Comparison of ENCODE assay signal across 9 mouse cellular contexts in genomic region chr13:49100417-49100816, GRCm38 (mm10). TPM values are rescaled to one million over a fixed set of nuclear protein-coding genes. Genes with fewer than 3 reads are reported as not detected.
DNase-seq lines count a peak whose midpoint lies in the region; ATAC-seq and TF ChIP-seq lines count a peak whose summit lies in the region.
"Had no signal": no experiment of that assay in that cellular context is flagged by ENCODE, and none has a peak within 500 bp of the region (broad histone marks: within the 10 kb centered on the region; RNA-seq: fewer than 3 reads in every experiment).

No protein-coding gene starts in this region.

- H3K4me2 ChIP-seq in midbrain, embryonic 14.5 days (ENCODE audit: low read length) = no peak overlapping the region

- H3K27me3 ChIP-seq in midbrain, embryonic 14.5 days (ENCODE audit: control insufficient read depth, insufficient read depth, low read length) = no peaks in the 10 kb centered on the region
- no peaks in the 10 kb centered on the region for H3K27me3 ChIP-seq in midbrain, embryonic 10.5 days (ENCODE audit: low read depth, poor library complexity, severe bottlenecking)

- H3K9me3 ChIP-seq in midbrain, embryonic 14.5 days (ENCODE audit: control insufficient read depth, low read length) = no peaks in the 10 kb centered on the region
- H3K9me3 ChIP-seq in midbrain, embryonic 10.5 days (replicated peaks) = no peaks in the 10 kb centered on the region

- H3K36me3 ChIP-seq in midbrain, embryonic 14.5 days (ENCODE audit: control insufficient read depth, insufficient read depth, low read length) = peaks cover 37% of the 10 kb centered on the region
- peaks cover 47% of the 10 kb centered on the region for H3K36me3 ChIP-seq in midbrain, embryonic 10.5 days

- H3K4me1 ChIP-seq in midbrain, embryonic 14.5 days (ENCODE audit: control insufficient read depth, insufficient read depth, low read length) = 0 out of 2 replicates have a peak, but pooled peaks cover 4% of the 10 kb centered on the region
- H3K4me1 ChIP-seq in midbrain, embryonic 10.5 days = peaks cover 8% of the 10 kb centered on the region
- no peaks in the 10 kb centered on the region; the same call in 1 of the 2 replicates for H3K4me1 ChIP-seq in lung, adult 2 months (ENCODE audit: control insufficient read depth, insufficient read depth, low read length)

- ATAC-seq in cerebellum, adult (ENCODE audit: insufficient number of reproducible peaks, low FRiP score, low TSS enrichment) = no peak
- ATAC-seq in midbrain, embryonic 14.5 days (ENCODE audit: low FRiP score, low TSS enrichment) = no peak; the same call in 1 of the 2 replicates

- WGBS in midbrain, embryonic 14.5 days = 81% methylated on average over 1 of the region's 1 CpGs
- 83% methylated on average over 1 of the region's 1 CpGs for WGBS in midbrain, embryonic 10.5 days
- 19% methylated on average over 1 of the region's 1 CpGs for WGBS in lung, adult 2 months

- TF ChIP-seq POLR2A in lung, adult 2 months (IDR thresholded peaks at IDR 0.05; ENCODE audit: borderline replicate concordance, extremely low read depth, low read depth, low read length) = no peak

- no peak for TF ChIP-seq CTCF in lung, adult 2 months (IDR thresholded peaks at IDR 0.05; ENCODE audit: insufficient read depth, low read length)

- DNase-seq in cerebellum, postnatal 10 days = peak; percentile 80 to 86
- peak; percentile 65 for DNase-seq in midbrain, embryonic 14.5 days
- DNase-seq in midbrain, embryonic 10.5 days (ENCODE audit: low spot score) = no peak
- DNase-seq in heart, postnatal 36 days = peak; percentile 50 to 51
- peak; percentile 22 for DNase-seq in lung, adult 2 months
- DNase-seq in right cerebral cortex, postnatal 4 days = peak; percentile 79
- no peak for DNase-seq in thymus, postnatal 36 days

- no peak overlapping the region for H3K4me3 ChIP-seq in midbrain, embryonic 14.5 days (replicated peaks; ENCODE audit: low read depth, low read length)
- no peak overlapping the region for H3K4me3 ChIP-seq in midbrain, embryonic 10.5 days
- no peak overlapping the region for H3K4me3 ChIP-seq in lung, adult 2 months (replicated peaks; ENCODE audit: extremely low read depth, low read depth, low read length)

- no peak overlapping the region for H3K27ac ChIP-seq in midbrain, embryonic 14.5 days (replicated peaks; ENCODE audit: low read depth, low read length)
- no peak overlapping the region for H3K27ac ChIP-seq in midbrain, embryonic 10.5 days (replicated peaks)
- H3K27ac ChIP-seq: liver, embryonic 14.5 days had no signal

- intact Hi-C loops in heart, postnatal 36 days (cut with DNase I) = no loop called here

- no peak overlapping the region for H3K9ac ChIP-seq in midbrain, embryonic 14.5 days (replicated peaks; ENCODE audit: low read length)
- H3K9ac ChIP-seq: liver, embryonic 14.5 days had no signal

RNA-seq across cellular contexts. Expression of gene Wnk2, which starts 47.4 kb away (rescaled TPM):
- 27.1 and 29.0 TPM in 2 replicates for polyA plus RNA-seq in midbrain, embryonic 14.5 days (2014; fragmentation: Nextera tagmentation; extraction: Ambion mirVana)
- polyA plus RNA-seq in midbrain, embryonic 10.5 days (2016; fragmentation: Nextera tagmentation; extraction: Ambion mirVana) = 4.3 and 6.9 TPM in 2 replicates
- total RNA-seq in heart, postnatal 36 days (2021) = 10 to 100 TPM; 75.0 to 77.2 TPM
- polyA plus RNA-seq in lung, adult 2 months (2012; rRNA removed) = 1.5 and 4.2 TPM in 2 replicates

Comparison
In these comparisons a context has a peak if more than half of its experiments do, and no peak if none do; other contexts are left out.
1. DNase-seq: peak in cerebellum, postnatal 10 days (2 of 2), midbrain, embryonic 14.5 days (single experiment), heart, postnatal 36 days (2 of 2), lung, adult 2 months (single experiment) and right cerebral cortex, postnatal 4 days (single experiment); none in midbrain, embryonic 10.5 days (single experiment) and thymus, postnatal 36 days (0 of 2).